Mouse (Mus musculus): Measurements from ENCODE around the gene Cmip. TPM values are rescaled to one million over a fixed set of nuclear protein-coding genes. Genes with fewer than 3 reads are reported as not detected.

Cmip gene
- polyA plus RNA-seq, 1 experiment from 2014 or later = 39.0 TPM

- Histone ChIP-seq H3K4me3 (peak overlapping the region; percentile 28), H3K36me3 (ENCODE audit: poor library complexity, severe bottlenecking) (no peaks in the 10 kb centered on the region), H3K9me3 (replicated peaks) (no peaks in the 10 kb centered on the region), H3K27me3 (no peaks in the 10 kb centered on the region), H3K9ac (peak overlapping the region; percentile 54), H3K4me2 (peak overlapping the region; percentile 63), H3K27ac (peak overlapping the region; percentile 87), H3K4me1 (peaks cover 16% of the 10 kb centered on the region)
- WGBS = 31% methylated on average over 16 of the region's 16 CpGs
- peak; percentile 42 for ATAC-seq
Observed at GRCm38 (mm10) chr8:117469431-117470341, 212.8 kb downstream of the Cmip start.

- WGBS = 0% methylated on average over 8 of the region's 14 CpGs
- peak; percentile 92 for ATAC-seq
Observed at GRCm38 (mm10) chr8:117470342-117470781, 213.5 kb downstream of the Cmip start.

GRCm38 (mm10) chr8:117471174-117471573 is 214.3 kb downstream of the Cmip start:
- no peak overlapping the region for H3K4me3 ChIP-seq
- H3K36me3 ChIP-seq (ENCODE audit: poor library complexity, severe bottlenecking) = no peaks in the 10 kb centered on the region
- no peaks in the 10 kb centered on the region for H3K27me3 ChIP-seq
- no peaks in the 10 kb centered on the region for H3K9me3 ChIP-seq (replicated peaks)
- H3K27ac ChIP-seq = no peak overlapping the region
- peaks cover 16% of the 10 kb centered on the region for H3K4me1 ChIP-seq
- WGBS = 18% methylated on average over 3 of the region's 3 CpGs
- no peak overlapping the region for H3K4me2 ChIP-seq
- no peak overlapping the region for H3K9ac ChIP-seq
- ATAC-seq = no peak

More at GRCm38 (mm10) chr8:117470342-117470781, 213.5 kb downstream of the Cmip start:
- Histone ChIP-seq H3K4me1 (peaks cover 16% of the 10 kb centered on the region), H3K9me3 (replicated peaks) (no peaks in the 10 kb centered on the region), H3K4me3 (peak overlapping the region; percentile 28), H3K9ac (peak overlapping the region; percentile 54), H3K27ac (peak overlapping the region; percentile 87), H3K27me3 (no peaks in the 10 kb centered on the region), H3K36me3 (ENCODE audit: poor library complexity, severe bottlenecking) (no peaks in the 10 kb centered on the region), H3K4me2 (peak overlapping the region; percentile 63)

- no peak overlapping the region for H3K4me2 ChIP-seq
- no peak overlapping the region for H3K9ac ChIP-seq
- no peaks in the 10 kb centered on the region for H3K9me3 ChIP-seq (replicated peaks)
- H3K4me3 ChIP-seq = no peak overlapping the region
- 76% methylated on average over 9 of the region's 9 CpGs for WGBS
- no peaks in the 10 kb centered on the region for H3K36me3 ChIP-seq (ENCODE audit: poor library complexity, severe bottlenecking)
- no peak for ATAC-seq
- H3K27ac ChIP-seq = no peak overlapping the region
- H3K27me3 ChIP-seq = no peaks in the 10 kb centered on the region
- H3K4me1 ChIP-seq = peaks cover 16% of the 10 kb centered on the region
Observed at GRCm38 (mm10) chr8:117471655-117472054, 214.8 kb downstream of the Cmip start.

GRCm38 (mm10) chr8:117472332-117472731 is 215.5 kb downstream of the Cmip start:
- Histone ChIP-seq H3K4me2 (no peak overlapping the region), H3K27me3 (no peaks in the 10 kb centered on the region), H3K36me3 (ENCODE audit: poor library complexity, severe bottlenecking) (no peaks in the 10 kb centered on the region), H3K4me3 (no peak overlapping the region), H3K27ac (no peak overlapping the region), H3K9me3 (replicated peaks) (no peaks in the 10 kb centered on the region), H3K9ac (no peak overlapping the region), H3K4me1 (peaks cover 16% of the 10 kb centered on the region)
- 88% methylated on average over 4 of the region's 4 CpGs for WGBS
- ATAC-seq = no peak

- 0% methylated on average over 5 of the region's 5 CpGs for WGBS
Observed at GRCm38 (mm10) chr8:117474944-117475343, 218.1 kb downstream of the Cmip start.

GRCm38 (mm10) chr8:117475819-117476218 is 219.0 kb downstream of the Cmip start:
- ATAC-seq = no peak
- H3K27ac ChIP-seq = no peak overlapping the region
- 87% methylated on average over 7 of the region's 7 CpGs for WGBS
- H3K4me2 ChIP-seq = no peak overlapping the region
- H3K4me1 ChIP-seq = peaks cover 2% of the 10 kb centered on the region; the same call in 1 of the 2 replicates
- no peaks in the 10 kb centered on the region for H3K27me3 ChIP-seq
- H3K9me3 ChIP-seq (replicated peaks) = peaks cover 7% of the 10 kb centered on the region; the same call in 1 of the 2 replicates
- H3K36me3 ChIP-seq (ENCODE audit: poor library complexity, severe bottlenecking) = no peaks in the 10 kb centered on the region
- no peak overlapping the region for H3K4me3 ChIP-seq
- H3K9ac ChIP-seq = no peak overlapping the region

More at GRCm38 (mm10) chr8:117474944-117475343, 218.1 kb downstream of the Cmip start:
- ATAC-seq = peak; percentile 51
- Histone ChIP-seq H3K27ac (no peak overlapping the region), H3K4me3 (no peak overlapping the region), H3K9me3 (replicated peaks) (peaks cover 2% of the 10 kb centered on the region; the same call in 1 of the 2 replicates), H3K4me2 (no peak overlapping the region), H3K4me1 (peaks cover 10% of the 10 kb centered on the region), H3K36me3 (ENCODE audit: poor library complexity, severe bottlenecking) (no peaks in the 10 kb centered on the region), H3K27me3 (no peaks in the 10 kb centered on the region), H3K9ac (no peak overlapping the region)

- H3K4me1 ChIP-seq = no peaks in the 10 kb centered on the region
- no peak overlapping the region for H3K4me3 ChIP-seq
- no peaks in the 10 kb centered on the region for H3K27me3 ChIP-seq
- no peak overlapping the region for H3K27ac ChIP-seq
- peaks cover 7% of the 10 kb centered on the region; the same call in 1 of the 2 replicates for H3K9me3 ChIP-seq (replicated peaks)
- no peak overlapping the region for H3K9ac ChIP-seq
- no peaks in the 10 kb centered on the region for H3K36me3 ChIP-seq (ENCODE audit: poor library complexity, severe bottlenecking)
- ATAC-seq = no peak
- H3K4me2 ChIP-seq = no peak overlapping the region
Observed at GRCm38 (mm10) chr8:117478082-117478481, 221.2 kb downstream of the Cmip start.

GRCm38 (mm10) chr8:117479996-117480395 is 223.1 kb downstream of the Cmip start:
- WGBS = 94% methylated on average over 9 of the region's 9 CpGs
- Histone ChIP-seq H3K4me2 (no peak overlapping the region), H3K9ac (no peak overlapping the region), H3K4me3 (no peak overlapping the region), H3K27ac (no peak overlapping the region), H3K4me1 (no peaks in the 10 kb centered on the region), H3K9me3 (replicated peaks) (peaks cover 7% of the 10 kb centered on the region; the same call in 1 of the 2 replicates), H3K36me3 (ENCODE audit: poor library complexity, severe bottlenecking) (no peaks in the 10 kb centered on the region), H3K27me3 (no peaks in the 10 kb centered on the region)
- ATAC-seq = no peak

- no peak overlapping the region for H3K9ac ChIP-seq
- no peak overlapping the region for H3K27ac ChIP-seq
- ATAC-seq = no peak
- peaks cover 7% of the 10 kb centered on the region; the same call in 1 of the 2 replicates for H3K9me3 ChIP-seq (replicated peaks)
- no peaks in the 10 kb centered on the region for H3K27me3 ChIP-seq
- no peaks in the 10 kb centered on the region for H3K36me3 ChIP-seq (ENCODE audit: poor library complexity, severe bottlenecking)
- 63% methylated on average over 5 of the region's 5 CpGs for WGBS
- H3K4me3 ChIP-seq = no peak overlapping the region
- no peak overlapping the region for H3K4me2 ChIP-seq
- no peaks in the 10 kb centered on the region for H3K4me1 ChIP-seq
Observed at GRCm38 (mm10) chr8:117480516-117480915, 223.7 kb downstream of the Cmip start.

- no peak for ATAC-seq
- 91% methylated on average over 5 of the region's 5 CpGs for WGBS
- H3K27ac ChIP-seq = no peak overlapping the region
Observed at GRCm38 (mm10) chr8:117481830-117482229, 225.0 kb downstream of the Cmip start.

GRCm38 (mm10) chr8:117484731-117485130 is 227.9 kb downstream of the Cmip start:
- ATAC-seq = no peak
- WGBS = 87% methylated on average over 8 of the region's 8 CpGs
- Histone ChIP-seq H3K9me3 (replicated peaks) (peaks cover 6% of the 10 kb centered on the region; the same call in 1 of the 2 replicates), H3K36me3 (ENCODE audit: poor library complexity, severe bottlenecking) (no peaks in the 10 kb centered on the region), H3K27me3 (no peaks in the 10 kb centered on the region), H3K27ac (no peak overlapping the region), H3K4me1 (no peaks in the 10 kb centered on the region), H3K4me2 (no peak overlapping the region), H3K9ac (no peak overlapping the region), H3K4me3 (no peak overlapping the region)

More at GRCm38 (mm10) chr8:117481830-117482229, 225.0 kb downstream of the Cmip start:
- H3K4me1 ChIP-seq = no peaks in the 10 kb centered on the region
- H3K9me3 ChIP-seq (replicated peaks) = peaks cover 7% of the 10 kb centered on the region; the same call in 1 of the 2 replicates
- H3K4me2 ChIP-seq = no peak overlapping the region
- H3K27me3 ChIP-seq = no peaks in the 10 kb centered on the region
- no peaks in the 10 kb centered on the region for H3K36me3 ChIP-seq (ENCODE audit: poor library complexity, severe bottlenecking)
- H3K9ac ChIP-seq = no peak overlapping the region
- no peak overlapping the region for H3K4me3 ChIP-seq

Data from forebrain, embryonic 13.5 days (tissue).